Mouse (Mus musculus) neutrophil, adult 5-6 weeks (primary cell): ENCODE data around the gene Srpk2. TPM values are rescaled to one million over a fixed set of nuclear protein-coding genes. Genes with fewer than 3 reads are reported as not detected.
"Not testable (repeated sequence)": the region's sequence is repeated elsewhere in the genome, so short reads cannot be mapped to it uniquely, and the experiment has no call there.

ENCODE experiments used
- ATAC-seq: fragments of 151-379, 151-347 bp; 2 replicates; pipeline ENCODE4 v1.8.0; 2017; ENCODE audit warnings: mild to moderate bottlenecking, moderate TSS enrichment; ENCODE audit not compliant: insufficient number of reproducible peaks, poor library complexity, low FRiP score, severe bottlenecking; ENCODE audit errors: extremely low read depth
- total RNA-seq: library from RNA; stranded (forward); fragments of 200-1000 nt; gene quantifications from 2 replicates; pipeline ENCODE4 v1.2.3, GENCODE M21; 2017

Gene Srpk2
- total RNA-seq, 1 experiment from 2014 or later, result 119 TPM

GRCm38 (mm10) chr5:23675499-23676155, 8.8 kb downstream of the Srpk2 start:
- ATAC-seq, result no peak

GRCm38 (mm10) chr5:23674829-23675498, 9.5 kb downstream of the Srpk2 start:
- peak; percentile 39; the same call in 1 of the 2 replicates for ATAC-seq

- no peak for ATAC-seq
Observed at GRCm38 (mm10) chr5:23672136-23672535, 12.3 kb downstream of the Srpk2 start.

GRCm38 (mm10) chr5:23670880-23671279, 13.5 kb downstream of the Srpk2 start:
- ATAC-seq, result no peak

- no peak for ATAC-seq
Observed at GRCm38 (mm10) chr5:23665906-23666305, 18.5 kb downstream of the Srpk2 start.

- no peak for ATAC-seq
Observed at GRCm38 (mm10) chr5:23661191-23661590, 23.2 kb downstream of the Srpk2 start.

- ATAC-seq, result no peak
Observed at GRCm38 (mm10) chr5:23658017-23658416, 26.4 kb downstream of the Srpk2 start.

DNA sequence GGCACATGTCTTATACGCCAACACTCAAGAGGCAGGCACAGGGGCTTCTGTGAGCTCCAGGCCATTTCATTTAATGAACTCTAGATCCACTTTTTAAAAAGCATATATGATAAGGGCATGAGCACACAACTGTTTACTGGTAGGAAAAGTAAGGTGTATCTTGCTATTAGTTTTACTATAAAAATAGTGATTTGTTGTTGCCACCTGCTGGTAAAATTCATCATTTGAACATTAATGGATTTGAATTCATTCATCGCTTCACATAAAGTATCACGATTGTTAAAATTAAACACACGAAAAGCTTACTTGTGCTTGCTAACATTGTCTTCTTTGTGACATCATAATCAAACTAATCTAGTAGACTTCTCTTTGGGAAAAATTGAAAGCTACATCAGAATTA, 27.8 kb downstream of the Srpk2 start:
- no peak for ATAC-seq

DNA sequence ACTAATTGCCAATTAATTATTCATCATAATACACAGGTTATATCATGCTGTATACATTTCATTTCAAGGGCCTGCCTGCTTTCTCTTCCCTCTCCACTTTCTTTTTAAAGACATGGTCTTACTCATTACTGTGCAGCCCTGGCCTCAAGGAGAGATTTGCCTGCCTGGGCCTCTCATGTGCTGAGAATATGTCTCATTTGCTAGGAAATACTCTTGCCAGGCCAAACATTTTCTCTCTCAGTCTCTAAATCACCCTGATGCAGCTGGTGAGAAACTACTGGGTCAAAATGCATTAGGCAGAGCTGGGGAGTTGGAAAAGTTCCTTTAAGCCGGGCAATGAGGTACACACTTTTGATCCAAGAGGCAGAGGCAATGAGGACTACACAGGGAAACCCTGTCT, 29.4 kb downstream of the Srpk2 start:
- ATAC-seq, result no peak

- ATAC-seq, result no peak
Observed at GRCm38 (mm10) chr5:23652326-23652725, 32.1 kb downstream of the Srpk2 start.

- no peak for ATAC-seq
Observed at GRCm38 (mm10) chr5:23651786-23652185, 32.6 kb downstream of the Srpk2 start.

DNA sequence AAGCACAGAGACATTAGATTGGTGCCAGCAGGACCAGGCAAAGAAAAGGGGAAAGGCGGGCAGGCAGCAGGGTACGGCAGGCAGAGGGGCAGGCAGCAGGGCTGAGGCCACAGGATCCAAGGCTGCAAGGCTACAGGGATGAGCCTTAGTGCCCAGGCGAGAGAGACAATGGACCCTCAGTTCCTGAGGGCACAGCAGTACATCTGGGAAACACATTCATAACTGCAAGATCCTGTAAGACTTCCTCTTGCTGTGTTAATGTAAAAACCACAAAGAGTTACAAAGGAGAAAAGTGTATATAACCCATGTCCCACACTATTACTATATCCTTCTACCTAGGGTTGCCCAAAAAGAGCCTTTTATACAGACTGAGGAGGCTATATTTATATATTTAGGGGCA, 33.9 kb downstream of the Srpk2 start:
- ATAC-seq, result no peak

- ATAC-seq, result no peak
Observed at GRCm38 (mm10) chr5:23649246-23649645, 35.2 kb downstream of the Srpk2 start.

DNA sequence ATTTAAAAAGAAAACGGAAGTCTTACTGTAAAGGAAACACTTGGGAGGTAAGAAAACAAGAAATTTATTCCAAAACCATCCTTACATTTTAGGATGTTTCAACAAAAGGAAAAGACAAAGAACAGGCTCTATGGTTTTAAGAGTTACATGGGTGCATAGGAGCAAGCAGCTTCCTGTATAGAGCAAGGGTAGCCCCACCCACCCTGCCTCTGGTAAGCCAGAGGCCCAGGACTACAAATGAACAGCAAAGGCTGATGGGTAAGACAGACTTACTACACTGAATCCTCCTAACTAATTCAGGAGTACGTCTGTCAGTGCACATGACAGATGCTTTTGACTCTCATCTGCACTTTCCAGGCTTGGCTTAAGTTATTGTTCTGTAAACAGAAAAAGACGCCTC, 38.7 kb downstream of the Srpk2 start:
- no peak for ATAC-seq

- not testable (repeated sequence) for ATAC-seq
Observed at GRCm38 (mm10) chr5:23639193-23639592, 45.2 kb downstream of the Srpk2 start.

DNA sequence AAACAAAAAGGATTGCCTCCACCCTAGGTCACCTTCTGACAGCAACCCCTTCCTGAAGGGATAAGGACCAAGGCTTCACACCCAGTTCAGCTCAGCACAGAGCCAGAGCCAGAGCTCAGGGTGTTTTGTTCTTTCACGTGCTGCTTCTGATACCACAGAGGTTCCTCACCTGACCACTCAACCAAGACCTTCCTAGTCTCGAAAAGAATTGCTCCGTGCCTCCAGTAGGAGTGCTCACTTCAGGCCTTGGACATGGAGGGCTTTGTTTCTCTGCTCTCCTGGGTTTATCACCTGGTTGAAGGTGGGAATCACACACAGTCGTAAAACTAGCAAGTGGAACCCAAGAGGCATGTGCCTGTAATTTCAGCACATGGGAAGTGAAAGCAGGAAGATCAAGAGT, 46.4 kb downstream of the Srpk2 start:
- peak; percentile 45; the same call in 1 of the 2 replicates for ATAC-seq

- peak; percentile 70 for ATAC-seq
Observed at GRCm38 (mm10) chr5:23637337-23637736, 47.1 kb downstream of the Srpk2 start.

GRCm38 (mm10) chr5:23631490-23631889, 52.9 kb downstream of the Srpk2 start:
- no peak for ATAC-seq

DNA sequence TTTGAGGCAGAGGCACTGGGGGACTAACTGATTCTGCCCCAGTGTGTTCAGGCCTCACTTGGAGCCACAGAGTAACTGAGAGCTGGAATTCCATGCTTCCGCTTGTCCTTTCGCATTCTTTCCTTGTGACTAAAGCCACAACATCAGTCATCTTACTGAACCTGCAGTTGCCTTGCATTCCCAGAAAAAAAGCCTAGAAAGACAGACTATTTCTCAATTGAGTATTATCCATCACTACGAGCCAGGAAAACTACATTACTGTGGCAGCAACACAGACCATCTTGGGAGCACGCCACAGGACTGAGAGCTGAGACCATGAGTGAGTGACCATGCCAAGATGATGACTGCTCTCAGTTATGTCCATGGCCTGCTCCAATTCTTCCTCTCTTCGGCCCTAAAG, 57.2 kb downstream of the Srpk2 start:
- no peak for ATAC-seq

- no peak for ATAC-seq
Observed at GRCm38 (mm10) chr5:23626173-23626572, 58.2 kb downstream of the Srpk2 start.

- no peak for ATAC-seq
Observed at GRCm38 (mm10) chr5:23620621-23621020, 63.8 kb downstream of the Srpk2 start.
